Mouse (Mus musculus) adipocyte (in vitro differentiated cells): ENCODE results near the gene Zcchc14.

Source experiments
- DNase-seq: peaks from one replicate; pipeline ENCODE4 v3.0.0-alpha.2; 2016; ENCODE audit warnings: low spot score

Gene Zcchc14

DNA sequence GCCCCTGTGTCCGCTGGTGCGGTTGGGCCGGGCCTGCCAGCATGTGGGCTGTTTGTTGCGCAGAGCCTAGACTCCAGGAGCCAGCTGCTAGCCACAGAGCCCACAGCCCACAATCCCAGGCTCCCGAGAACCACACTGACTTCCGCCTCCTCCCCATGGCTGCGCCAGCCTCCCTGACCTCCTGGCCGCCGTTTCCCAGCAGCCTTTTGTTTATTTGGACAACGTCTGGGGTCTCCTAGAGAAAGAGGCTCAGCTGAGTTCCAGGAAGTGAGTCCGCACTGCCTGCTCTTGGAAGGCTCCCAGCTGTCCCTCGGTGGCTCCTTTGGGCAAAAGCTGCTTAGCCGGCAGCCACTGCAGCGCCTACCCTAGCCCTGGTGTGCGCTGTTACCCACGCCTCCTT lies 12.6 kb upstream of the Zcchc14 start:
- DNase-seq = no peak

DNA sequence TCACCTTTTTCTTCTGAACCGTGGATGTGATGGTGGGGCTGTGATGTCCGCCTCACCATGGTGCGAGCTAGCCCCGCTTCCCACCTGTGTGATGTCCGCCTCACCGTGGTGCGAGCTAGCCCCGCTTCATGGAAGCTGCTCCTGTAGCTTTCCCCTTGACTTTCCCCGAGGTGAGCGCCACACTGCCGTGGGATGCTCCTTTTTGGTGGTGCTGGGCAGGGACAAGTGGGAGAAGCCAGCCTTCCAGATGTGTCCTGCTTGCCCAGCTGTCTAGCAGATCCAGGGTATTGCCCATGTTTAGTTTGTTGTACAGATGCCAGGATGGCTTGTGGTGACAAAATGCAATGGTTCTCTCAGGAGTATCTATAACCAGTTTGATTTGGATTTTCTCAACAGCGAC lies 10.4 kb upstream of the Zcchc14 start:
- DNase-seq = no peak

DNA sequence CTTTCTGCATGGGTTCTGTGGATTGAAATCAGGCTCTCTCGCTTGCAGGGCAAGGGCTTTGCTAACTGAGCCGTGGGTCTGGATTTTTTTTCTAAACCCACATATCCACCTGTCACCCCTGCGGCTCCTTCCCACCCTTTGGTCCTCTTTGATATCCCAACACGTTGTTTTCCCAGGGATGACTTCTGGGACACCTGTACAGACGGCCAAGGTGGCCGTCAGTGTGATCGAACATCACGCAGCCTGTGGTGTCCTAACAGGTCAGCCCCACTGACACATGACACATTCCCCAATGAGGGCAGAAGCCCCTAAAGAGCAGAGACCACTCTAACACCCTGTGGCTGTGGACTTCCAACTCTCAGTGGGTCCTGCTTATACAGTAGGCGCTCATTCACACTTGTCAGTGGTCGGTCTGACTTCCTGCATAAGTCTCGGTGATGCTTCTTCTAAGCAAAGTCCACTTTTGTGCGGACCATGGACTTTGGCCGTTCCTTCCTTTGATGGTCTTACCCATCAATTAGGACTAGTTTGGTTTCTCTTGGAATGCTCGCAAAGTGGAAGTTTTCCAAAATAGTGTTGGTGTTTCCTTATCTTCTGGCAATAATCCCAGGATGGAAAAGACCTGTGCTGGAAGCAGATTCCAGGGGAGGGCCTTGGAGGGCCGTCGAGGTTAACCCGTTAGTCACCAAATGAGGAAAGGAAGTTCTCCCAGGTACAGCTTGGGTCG lies 9.1 kb upstream of the Zcchc14 start:
- no peak for DNase-seq

DNA sequence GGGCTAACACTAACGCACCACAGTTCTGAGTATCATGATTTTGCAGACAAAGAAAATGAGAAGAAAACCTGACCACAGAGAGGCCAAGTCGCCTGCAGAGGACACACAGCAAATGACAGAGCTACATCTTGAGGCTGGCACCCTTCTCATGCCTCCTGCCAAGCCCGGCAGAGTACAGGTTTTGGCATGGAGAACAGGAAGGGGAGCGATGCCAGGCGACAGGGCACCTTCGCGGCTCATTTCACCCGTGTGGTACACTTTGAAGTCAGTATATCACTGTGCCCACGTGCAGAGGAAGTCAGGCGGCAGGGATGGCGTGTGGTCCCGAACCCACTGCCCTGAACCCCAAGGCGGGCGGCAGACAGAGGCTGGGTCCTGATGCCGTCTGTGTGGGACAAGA lies 7.9 kb upstream of the Zcchc14 start:
- DNase-seq = no peak

DNA sequence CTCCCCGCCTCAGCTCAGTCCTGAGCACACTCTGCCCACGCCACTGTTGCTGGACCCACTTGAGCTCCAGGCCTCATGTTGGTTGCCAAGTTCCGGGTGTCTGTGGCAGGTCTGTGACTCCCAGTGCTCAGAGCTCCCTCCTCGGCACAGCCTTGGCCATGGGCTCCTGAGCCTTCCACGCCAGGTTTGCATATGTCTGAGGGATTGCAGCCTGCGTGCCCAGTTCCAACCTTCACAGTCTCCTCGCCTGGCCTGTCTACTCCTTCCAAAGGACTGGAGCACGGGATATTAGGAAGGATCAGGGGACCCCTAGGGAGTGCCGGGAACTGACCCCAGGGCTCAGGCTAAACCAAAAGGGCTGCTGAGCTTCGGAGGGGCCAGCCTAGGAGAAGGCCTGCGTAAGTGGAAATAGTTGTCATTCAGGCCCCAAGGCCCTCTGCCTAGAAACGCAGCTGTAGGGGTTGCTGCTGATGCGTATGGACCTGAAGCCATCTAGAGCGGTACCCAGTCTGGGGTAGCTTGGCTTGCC lies 2.3 kb upstream of the Zcchc14 start:
- DNase-seq = no peak

DNA sequence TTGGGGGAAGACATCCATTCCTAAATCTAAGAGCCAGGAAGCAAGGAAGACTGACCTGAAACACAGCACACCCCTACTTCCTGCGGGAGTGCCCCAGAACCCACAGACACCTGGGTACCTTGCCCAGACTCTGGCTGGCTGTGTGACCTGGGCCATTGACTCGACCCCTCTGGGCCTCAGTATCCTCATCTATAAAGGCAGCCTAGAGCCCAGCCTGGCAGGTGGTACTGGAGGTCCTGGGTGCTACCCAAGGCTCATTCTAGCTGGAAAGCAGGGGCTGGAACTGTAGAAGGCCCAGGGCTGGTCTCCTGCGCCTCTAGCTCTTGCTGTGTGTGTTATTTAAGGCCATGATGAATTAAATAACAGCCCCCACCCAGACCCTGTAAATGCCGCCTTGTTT lies 1.4 kb upstream of the Zcchc14 start:
- DNase-seq = no peak

DNA sequence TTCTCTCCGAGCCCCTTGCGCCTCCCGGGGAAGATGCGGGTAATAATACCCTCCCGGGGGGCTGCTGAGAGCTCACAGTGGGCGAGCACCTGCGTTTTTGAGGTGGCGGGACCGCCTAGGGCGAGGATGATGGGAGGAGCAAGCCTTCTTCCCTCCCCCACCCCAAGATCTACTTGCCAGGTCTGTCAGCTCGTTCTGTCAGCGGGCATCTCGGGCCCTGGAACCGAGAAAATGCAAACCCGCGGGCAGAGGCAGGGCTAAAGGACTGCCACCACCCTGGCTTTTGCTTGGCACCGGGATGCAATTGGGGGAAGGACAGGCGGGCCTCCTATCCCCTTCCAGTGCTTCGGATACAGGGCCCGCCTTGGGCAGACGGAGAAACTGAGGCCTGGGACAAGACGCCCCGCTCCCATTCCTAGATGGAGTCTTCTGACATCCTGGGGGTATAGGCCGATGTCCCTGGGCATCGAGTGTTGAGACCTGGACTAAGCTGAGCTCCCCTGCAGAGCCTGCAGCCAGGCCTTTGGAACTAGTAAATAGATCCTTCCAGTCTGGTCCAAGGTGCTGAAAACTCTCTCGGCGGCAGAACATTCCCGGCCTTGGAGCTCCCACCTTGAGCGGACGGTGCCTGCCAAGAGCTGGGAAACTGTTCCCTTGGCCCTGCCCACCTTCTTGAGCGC lies 779 bp upstream of the Zcchc14 start:
- peak; percentile 41 for DNase-seq

DNA sequence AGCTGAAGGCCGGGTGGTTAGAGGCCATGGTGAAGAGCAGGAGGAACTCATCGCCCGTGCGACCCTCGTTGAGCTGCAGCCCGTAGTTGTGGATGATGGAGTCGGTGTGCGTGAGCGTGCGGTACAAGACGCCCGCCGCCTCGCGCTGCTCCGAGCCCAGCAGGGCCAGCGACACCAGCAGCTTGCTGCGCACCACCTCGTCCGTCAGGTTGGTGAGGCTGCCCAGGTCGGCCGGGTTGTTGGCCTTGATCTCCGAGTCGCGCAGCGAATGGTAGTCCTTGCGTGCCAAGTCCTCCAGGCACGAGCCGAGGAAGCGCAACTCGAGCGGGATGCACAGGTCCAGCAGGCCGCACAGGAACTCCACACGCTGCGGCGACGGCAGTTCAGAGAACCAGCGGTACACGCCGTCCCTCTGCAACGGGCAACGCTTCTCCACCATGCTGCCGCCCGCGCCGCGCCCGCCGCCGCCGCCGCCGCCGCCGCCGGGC lies 783 bp downstream of the Zcchc14 start:
- DNase-seq = no peak

DNA sequence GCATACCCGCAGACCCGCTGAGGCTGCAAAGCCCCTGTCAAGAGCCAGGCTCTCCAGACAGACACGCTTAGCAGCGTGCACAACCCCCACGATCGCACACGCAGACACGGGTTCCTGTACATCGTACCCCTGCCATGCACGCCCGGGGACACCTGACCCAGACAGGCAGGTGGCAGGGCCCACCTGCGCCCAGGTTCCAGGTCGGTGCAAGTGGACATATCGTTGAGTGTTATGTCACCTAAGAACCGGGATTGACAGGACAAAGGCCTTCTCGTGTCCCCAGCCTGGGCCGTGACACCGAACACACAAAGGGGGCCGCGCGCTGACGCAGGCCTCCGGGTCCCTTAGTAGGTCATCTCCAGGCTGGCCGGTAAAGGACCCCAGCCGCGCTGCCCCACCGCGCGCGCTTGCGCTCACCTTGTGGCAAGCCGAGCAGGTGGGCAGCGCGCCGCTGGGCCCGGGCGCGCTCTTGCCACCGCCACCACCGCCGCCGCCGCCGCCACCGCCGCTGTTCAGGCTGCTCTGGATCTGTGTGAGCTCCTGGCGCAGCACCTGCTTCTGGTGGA lies 1.3 kb downstream of the Zcchc14 start:
- DNase-seq = no peak

DNA sequence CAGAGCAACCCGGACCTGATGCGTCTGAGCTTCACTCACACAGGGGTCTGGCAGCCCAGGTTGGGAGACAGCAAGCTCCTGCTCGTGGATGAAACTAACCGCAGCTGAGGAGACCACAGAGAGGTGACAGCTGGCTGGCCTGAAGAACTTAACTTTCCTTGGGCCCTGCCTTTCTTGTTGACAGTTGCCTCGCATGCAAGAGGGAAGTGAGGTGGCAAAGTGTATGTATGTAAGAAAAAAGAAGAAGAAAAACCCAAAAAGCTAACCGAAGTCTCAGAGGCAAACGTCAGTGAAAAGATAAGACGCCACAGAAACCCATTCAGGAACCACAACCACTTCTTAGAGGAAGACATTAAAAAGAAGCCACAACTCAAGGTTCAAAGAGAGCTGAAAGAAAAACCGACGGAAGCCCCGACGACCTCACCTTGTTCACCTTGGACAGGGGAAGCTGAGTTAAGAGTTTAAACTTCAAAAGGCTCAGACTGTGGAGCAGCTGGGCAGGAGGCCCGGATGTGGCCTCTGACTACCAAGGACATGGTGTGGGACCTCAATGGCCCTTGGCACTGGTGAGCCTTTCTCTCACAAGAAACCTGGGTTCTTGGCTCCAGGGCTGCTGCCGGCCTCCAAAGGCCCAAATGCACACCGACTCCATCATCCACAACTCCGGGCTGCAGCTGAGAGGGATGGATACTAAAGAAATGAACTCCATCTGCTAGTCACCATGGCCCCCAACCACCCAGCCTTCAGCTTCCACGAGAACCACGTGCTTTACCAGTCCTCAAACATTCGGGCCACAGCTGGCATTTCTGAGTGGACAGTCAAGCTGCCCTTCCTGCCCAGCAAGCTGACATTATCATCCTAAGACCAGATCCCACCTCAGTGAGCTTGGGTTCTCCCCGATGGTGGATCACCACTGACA lies 2.1 kb downstream of the Zcchc14 start:
- DNase-seq = no peak

DNA sequence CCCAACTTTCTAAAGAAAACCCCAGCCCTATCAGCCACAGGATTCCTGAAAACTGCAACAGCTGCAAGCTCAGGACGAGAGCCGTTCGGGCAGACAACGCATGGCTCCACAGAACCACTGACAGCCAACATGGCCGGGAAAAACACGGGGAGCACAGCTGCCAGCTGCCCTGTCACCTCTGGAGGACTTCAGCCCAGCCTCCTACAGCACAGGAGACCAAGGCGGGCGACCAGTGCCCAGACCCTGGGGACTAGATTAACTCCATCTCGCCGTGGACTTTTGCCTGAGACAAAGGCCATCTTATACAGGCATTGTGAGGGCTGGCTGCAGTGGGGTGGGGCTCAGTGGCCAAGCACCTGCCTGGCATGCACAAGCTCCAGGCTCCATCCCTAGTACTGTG lies 2.8 kb downstream of the Zcchc14 start:
- DNase-seq = no peak

DNA sequence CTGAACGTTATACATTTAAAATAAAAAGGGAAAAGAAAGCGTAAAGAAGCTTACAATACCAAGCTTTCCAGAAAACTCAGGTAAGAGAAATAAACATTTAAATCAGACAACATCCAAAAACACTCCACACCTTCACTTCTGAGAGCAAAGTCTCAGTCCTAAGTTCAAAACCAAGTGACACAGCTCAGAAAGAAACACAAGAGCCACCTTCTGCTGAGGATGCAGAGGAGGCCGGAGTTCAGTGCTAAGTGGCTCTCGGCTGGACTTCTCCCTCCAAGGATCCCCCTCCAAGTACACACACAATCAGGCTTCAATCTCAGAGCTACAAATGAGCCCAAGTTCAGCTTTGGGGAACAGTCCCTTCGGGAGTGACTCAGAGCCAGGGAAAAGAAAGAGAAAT lies 3.3 kb downstream of the Zcchc14 start:
- DNase-seq = no peak

DNA sequence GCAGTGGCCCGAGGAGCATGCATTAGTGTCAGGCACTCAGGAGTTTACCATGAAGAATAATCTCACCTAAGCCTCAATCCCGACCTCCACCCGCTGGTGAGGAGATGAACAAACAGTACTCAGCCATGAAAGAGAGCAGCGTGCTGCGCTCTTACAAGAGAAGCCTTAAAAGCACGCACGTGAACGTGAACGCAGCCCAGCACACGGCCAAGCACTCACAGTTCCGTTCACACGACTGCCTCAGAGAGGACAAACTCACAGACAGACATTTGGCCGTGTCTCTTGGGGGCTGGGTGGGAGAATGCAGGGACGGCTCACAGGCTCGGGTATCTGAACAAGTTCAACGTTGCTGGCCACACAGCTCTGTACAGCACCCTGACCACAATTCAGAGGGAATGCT lies 4.2 kb downstream of the Zcchc14 start:
- DNase-seq = no peak

DNA sequence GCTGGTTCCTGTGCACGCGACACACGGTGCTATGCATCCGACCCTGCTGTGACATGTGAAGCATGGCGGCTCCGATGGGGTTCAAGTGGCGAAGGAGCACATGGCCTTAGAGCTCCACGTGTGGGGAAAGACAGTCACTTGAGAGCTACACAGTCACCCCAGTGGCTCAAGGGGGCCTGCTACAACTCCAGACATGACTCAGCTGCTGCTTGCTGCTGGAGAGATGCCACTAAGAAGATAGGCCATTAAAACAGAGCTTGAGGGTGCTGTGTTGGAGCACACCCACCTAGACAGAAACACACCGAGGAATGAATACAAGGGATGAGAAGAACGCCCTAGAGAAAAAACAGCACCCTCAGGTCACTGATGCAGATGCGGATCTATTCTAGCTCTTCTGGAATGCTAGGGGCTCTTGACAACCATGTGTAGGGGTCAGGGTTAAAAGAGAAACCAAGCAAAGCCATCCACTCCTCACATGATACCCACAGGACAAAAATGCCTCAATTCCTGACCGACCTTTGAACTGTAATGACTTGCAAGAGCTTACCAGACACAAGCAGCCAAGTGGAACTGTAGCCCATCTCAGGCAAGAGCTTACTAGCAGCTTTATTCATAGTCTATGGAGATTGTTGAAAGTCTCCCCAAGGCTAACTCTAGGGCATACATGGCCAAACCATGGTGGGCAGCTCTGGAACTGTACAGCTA lies 5.0 kb downstream of the Zcchc14 start:
- no peak for DNase-seq

DNA sequence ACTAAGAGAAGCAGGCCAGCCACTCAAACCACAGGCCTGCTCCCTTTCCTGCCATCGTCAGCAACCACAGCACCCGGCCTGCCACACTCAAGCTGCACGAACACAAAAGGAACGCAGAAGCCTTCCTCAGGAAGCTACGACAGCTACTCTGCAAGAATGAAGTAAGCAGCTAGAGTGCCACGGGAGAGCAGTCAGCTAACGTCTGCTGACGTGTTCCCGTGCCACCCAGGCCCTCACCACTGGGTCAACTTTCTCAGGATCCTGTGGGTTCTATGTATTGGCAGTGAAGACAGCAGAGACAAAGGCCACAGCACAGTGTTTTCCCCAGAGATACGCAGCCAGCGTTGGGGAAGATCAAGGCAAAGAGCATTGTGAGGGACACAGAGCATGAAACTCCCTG lies 9.3 kb downstream of the Zcchc14 start:
- DNase-seq = peak; percentile 31

DNA sequence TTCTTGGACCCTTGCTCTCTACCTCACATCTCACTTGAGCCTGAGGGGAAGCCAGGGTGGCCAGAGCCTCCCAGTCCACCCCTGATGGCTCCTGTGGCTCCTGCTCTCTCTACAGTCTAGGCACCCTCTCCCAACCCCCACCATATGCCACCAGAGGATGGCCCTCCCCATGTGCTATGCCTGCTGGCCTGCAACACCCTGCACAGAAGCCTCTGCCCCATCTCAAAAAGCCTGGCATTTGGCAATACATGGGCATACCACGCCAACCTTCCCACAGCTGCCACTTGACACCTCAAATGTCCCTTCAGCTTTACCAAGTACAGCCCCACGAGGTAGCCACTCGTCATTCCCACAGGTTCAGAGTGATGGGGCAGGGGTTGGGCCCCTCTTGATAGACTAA lies 9.9 kb downstream of the Zcchc14 start:
- DNase-seq = no peak

DNA sequence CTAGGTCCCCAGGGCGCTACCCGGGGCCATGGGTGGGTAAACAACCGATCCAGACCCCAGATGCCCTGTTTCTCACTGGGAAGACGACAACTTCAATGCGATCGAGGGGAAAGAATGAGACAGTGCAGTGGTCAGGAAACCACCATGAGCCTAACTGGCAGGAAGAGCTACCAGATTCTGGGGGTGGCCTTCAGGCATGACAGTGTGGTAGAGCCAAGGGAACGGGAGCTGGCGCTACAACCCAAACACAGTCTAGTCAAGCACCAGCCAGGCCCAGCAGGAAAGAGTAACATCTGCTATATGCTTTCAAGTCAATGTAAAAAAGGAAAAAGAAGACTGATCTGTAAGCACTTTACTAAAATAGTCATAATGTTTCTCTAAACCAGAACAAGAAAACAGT lies 16.5 kb downstream of the Zcchc14 start:
- no peak for DNase-seq

DNA sequence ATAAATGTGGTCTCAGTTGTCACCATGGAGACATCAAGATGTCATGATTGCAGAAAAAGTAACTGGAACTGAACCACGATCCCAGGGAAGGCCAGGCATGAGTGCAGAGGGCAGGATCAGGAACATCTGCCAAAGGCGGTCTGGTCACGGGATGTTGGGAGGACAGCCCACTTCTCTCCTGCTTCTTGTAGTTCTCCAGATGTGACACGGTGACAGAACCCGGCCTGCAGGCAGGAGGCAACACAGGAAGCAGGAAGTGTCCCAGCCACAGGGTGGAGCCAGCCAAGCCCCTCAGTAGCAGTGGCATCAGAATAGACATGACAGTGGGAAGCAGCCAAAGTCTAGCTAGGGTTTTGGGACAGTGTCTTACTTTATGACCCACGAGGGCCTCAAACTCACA lies 17.2 kb downstream of the Zcchc14 start:
- no peak for DNase-seq

DNA sequence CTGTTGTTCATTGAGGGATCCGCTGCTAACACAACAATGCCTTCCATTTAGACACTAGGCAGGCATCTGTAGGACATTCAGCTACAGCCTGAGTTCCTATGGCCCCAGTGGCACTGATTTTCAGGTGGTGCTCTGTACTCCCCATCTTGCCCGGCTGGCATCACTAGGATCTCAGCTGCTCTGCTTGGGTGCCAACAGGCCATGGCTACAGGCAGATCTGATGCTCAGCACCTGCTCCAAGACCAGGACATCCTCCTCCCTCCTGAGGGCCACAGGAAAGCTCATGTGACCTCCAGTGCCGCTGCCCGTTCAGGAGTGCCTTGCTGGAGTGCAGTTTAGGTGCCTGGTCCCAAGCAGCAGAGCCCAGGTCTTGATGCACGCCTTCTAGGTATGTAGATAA lies 20.3 kb downstream of the Zcchc14 start:
- no peak for DNase-seq

DNA sequence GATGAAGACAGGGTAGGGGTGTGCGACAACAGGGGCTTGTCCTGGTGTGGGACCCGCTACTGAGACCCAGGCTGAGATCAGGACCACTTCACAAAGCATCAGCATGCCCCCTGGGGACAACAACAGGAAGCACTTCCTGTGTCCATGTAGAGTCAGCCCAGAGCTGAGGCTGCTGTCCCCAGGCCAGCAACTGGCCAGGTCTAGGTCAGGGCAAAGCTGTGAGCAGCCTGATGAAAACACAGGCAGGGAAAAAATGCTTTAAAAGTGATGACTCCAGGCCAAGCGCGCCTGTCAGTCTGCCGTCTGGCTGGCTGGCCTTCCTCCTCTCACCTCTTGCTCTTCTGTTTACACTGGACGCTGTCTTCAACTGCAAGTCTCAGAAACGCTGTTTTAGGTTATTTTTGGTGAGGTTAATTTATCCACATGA lies 21.0 kb downstream of the Zcchc14 start:
- peak; percentile 32 for DNase-seq

DNA sequence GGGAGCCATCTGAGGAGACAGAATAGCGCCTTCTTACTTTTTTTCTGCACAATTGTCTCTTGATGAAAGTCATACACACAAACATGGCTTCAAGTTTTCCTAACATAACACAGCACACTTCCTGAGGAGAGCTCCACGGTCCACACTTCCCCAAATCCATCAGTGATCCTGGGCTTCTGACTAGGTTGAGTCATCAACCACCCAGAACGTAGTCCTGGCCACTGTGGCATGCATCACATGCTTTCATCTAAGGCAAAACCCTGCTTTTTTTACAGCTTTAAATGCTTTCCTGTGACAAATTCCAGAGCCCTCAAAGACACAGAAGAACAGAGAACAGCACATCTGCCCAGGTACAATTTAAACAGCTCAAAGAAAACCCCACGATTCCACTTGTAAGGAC lies 24.0 kb downstream of the Zcchc14 start:
- DNase-seq = no peak

DNA sequence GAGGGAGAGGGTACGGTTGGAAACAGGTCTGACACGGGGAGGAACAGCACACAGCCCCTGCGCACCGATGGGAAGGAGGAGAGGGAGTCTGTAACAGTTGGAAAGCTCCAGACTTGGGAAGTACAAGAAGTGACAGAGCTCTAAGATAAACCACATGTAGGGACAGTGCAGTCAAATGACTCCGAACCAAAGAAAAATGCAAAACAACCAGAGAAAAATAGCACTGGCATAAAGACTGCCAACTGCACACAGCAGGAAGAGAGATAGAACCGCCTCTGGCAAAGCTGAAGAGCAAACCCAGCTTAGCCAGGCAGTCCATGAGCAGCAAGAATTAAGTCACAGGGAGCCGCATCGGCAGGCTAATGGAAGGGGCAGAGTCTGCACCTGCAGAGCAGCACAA lies 29.7 kb downstream of the Zcchc14 start:
- no peak for DNase-seq
